Mouse (Mus musculus) megakaryocyte progenitor cell, adult 5-6 weeks (primary cell): ENCODE data around the gene 9930022D16Rik. TPM values are rescaled to one million over a fixed set of nuclear protein-coding genes. Genes with fewer than 3 reads are reported as not detected.

Experiments
- ATAC-seq: replicated peaks from 2 replicates; pipeline ENCODE4 v1.8.0; 2016; ENCODE audit warnings: mild to moderate bottlenecking, moderate TSS enrichment, inconsistent platforms; ENCODE audit not compliant: poor library complexity
- total RNA-seq, 2 experiments: library from RNA; stranded (forward) in 1 of 2; stranded (reverse) in 1 of 2; fragments of 157-497, 149-512 nt in 1 of 2; fragments of 200-1000 nt in 1 of 2; gene quantifications; 2 replicates each; pipeline versions ENCODE4 v1.2.3 to v1.2.4; 2015 to 2017

9930022D16Rik gene
- total RNA-seq, 2 experiments from 2014 or later: not detected

GRCm38 (mm10) chr11:109445438-109446035 lies 31.8 kb downstream of the 9930022D16Rik start:
- peak; percentile 81 for ATAC-seq

DNA sequence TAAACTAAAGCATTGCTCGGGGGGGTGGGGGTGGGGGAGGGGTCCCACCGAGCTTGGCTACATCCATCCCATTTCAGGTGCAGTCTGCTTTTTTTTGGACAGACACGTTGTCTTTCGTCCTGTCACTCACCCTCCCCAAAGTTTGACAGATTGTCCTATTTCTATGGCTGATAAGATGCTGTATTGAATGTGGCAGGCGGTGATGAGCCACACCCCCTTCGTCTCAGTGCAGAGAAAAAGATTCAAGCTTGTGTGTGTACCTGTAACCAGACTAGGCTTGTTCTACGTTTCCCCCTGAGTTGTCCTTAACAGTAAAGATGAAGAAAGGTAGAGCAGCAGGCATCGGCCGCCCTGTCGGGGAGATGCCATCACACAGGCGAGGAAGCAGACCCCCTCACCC lies 37.5 kb downstream of the 9930022D16Rik start:
- ATAC-seq: peak; percentile 65

DNA sequence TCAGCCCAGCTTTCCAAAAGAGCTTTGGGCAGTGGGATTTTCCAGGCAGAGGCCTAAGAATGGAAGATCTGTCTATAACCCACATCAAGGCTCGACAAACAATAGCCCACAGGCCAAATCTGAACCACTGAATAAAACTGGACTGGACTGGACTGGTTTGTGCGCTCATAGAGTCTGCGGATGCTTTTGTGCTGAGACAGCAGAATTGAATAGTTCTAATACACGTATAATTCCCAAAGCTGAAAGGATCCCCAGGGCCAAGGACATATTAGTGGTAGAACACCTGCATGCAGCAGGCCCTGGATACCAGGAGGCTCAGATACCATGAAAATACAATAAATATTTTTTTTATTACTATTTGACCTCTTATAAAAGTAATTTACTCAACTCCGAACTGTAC lies 42.5 kb downstream of the 9930022D16Rik start:
- ATAC-seq: no peak

GRCm38 (mm10) chr11:109458165-109458564 lies 44.4 kb downstream of the 9930022D16Rik start:
- ATAC-seq: no peak

DNA sequence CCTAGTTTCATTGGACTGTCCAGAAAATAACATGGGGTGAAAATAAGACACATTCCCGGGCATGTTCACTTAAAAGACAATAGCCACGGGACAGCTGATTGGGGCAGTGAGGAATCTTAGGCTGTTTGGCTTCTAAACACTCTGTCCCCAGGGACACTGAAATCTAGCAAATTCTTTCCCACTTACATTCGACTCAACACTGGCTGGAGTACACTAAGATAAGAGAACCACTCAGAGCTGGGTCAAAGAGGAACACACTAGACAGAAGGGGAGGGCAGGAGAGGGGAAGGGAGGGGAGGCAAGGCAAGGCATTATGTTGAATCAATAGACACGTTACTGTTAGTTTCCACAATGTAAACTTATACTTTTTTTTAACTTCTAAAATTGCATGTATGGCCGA lies 46.9 kb downstream of the 9930022D16Rik start:
- ATAC-seq: no peak

DNA sequence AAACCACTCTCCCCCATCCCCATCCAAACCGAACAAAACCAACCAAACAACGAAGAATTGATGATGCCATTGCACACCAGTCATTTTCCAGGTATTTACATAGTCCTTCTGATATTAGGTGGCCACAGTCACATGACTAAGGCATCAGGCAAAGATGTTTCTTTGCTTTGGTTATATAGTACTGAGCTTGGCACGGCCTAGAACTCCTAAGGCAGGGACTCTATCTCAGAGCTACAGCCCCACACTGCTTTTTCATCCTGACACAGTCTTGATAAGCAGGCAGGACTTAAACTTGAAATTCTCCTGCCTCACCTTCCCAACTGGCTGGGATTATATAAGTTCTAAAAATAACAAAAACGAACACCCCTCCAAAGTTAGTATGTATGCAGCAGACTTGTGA lies 51.4 kb downstream of the 9930022D16Rik start:
- ATAC-seq: peak; percentile 81

GRCm38 (mm10) chr11:109466987-109467386 lies 53.3 kb downstream of the 9930022D16Rik start:
- no peak for ATAC-seq

DNA sequence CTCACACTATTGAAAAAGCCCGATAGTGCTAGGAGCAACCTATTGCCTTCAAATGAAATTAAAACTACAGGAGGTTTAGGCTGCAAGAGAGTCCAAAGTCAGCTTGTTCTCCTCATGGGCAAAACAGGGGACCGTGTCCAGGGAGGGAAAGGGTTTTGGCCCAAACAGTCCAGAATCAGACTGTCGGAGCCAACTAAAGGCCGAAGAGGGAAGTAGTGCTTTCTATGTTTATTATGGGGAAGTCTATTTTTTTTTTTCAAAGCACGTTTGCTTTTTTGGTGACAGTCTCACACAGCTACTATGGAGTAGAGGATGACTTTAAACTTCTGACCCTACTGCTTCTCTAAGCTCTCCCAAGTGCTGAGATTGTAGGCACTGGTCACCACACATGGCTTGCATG lies 54.4 kb downstream of the 9930022D16Rik start:
- ATAC-seq: no peak

Other genes starting within 250 kb of the 9930022D16Rik start
- gene Rgs9, start 115.8 kb upstream of the 9930022D16Rik start, total RNA-seq (2015): 0.77 TPM in 1 of 2 replicates, not detected in the other
- 0.07 TPM in 1 of 2 replicates, not detected in the other for gene Rgs9, start 115.8 kb upstream of the 9930022D16Rik start, total RNA-seq (2017)
- gene Gna13, start 51.1 kb upstream of the 9930022D16Rik start, total RNA-seq (2015): 50.4 and 59.9 TPM in 2 replicates
- gene Gna13, start 51.1 kb upstream of the 9930022D16Rik start, total RNA-seq (2017): 36.3 and 42.8 TPM in 2 replicates
- 34.0 and 37.6 TPM in 2 replicates for gene Amz2, start 12.0 kb downstream of the 9930022D16Rik start, total RNA-seq (2015)
- gene Amz2, start 12.0 kb downstream of the 9930022D16Rik start, total RNA-seq (2017): 51.8 and 65.5 TPM in 2 replicates
- gene Arsg, start 59.5 kb downstream of the 9930022D16Rik start, total RNA-seq (2015): 2.0 and 2.9 TPM in 2 replicates
- 1.5 and 1.9 TPM in 2 replicates for gene Arsg, start 59.5 kb downstream of the 9930022D16Rik start, total RNA-seq (2017)
- 40.0 and 41.6 TPM in 2 replicates for gene Slc16a6, start 59.7 kb downstream of the 9930022D16Rik start, total RNA-seq (2015)
- 12.6 and 21.3 TPM in 2 replicates for gene Slc16a6, start 59.7 kb downstream of the 9930022D16Rik start, total RNA-seq (2017)
- 7.4 and 8.8 TPM in 2 replicates for gene Wipi1, start 198.1 kb downstream of the 9930022D16Rik start, total RNA-seq (2015)
- 6.4 and 6.9 TPM in 2 replicates for gene Wipi1, start 198.1 kb downstream of the 9930022D16Rik start, total RNA-seq (2017)
- 94.1 and 104 TPM in 2 replicates for gene Prkar1a, start 235.5 kb downstream of the 9930022D16Rik start, total RNA-seq (2015)
- 59.8 and 77.3 TPM in 2 replicates for gene Prkar1a, start 235.5 kb downstream of the 9930022D16Rik start, total RNA-seq (2017)